Mouse (Mus musculus) olfactory bulb, adult 2 months (tissue): ENCODE data around the gene Gm34653. TPM values are rescaled to one million over a fixed set of nuclear protein-coding genes. Genes with fewer than 3 reads are reported as not detected.
"Not testable (repeated sequence)": the region's sequence is repeated elsewhere in the genome, so short reads cannot be mapped to it uniquely, and the experiment has no call there.

Source experiments
- H3K27ac ChIP-seq: fragments of 200-500 bp; 2 replicates; pipeline ENCODE4 v1.5.1; 2012; ENCODE audit warnings: low read depth, low read length; ENCODE audit not compliant: insufficient read depth
- H3K4me1 ChIP-seq: fragments of 200-500 bp; 2 replicates; pipeline ENCODE4 v1.6.1; 2012; ENCODE audit warnings: low read length; ENCODE audit not compliant: control insufficient read depth, insufficient read depth
- H3K4me3 ChIP-seq: fragments of 200-500 bp; 2 replicates; pipeline ENCODE4 v1.5.1; 2012; ENCODE audit warnings: mild to moderate bottlenecking, low read depth, low read length, moderate library complexity; ENCODE audit not compliant: insufficient read depth
- CTCF ChIP-seq: fragments of 200-500 bp; IDR thresholded peaks from 2 replicates; pipeline ENCODE4 v1.5.1; 2012; ENCODE audit warnings: low read depth, mild to moderate bottlenecking, low read length, moderate library complexity; ENCODE audit not compliant: insufficient read depth
- POLR2A ChIP-seq: fragments of 200-500 bp; IDR thresholded peaks from 2 replicates; pipeline ENCODE4 v1.6.1; 2012; ENCODE audit warnings: mild to moderate bottlenecking, low read depth, low read length, moderate library complexity; ENCODE audit not compliant: insufficient read depth
- WGBS: fragments of 180-500 bp; shearing (Covaris S2); methylation state at CpG from one replicate; pipeline ENCODE4 v1.1.7; 2018; 5-methylcytosine and 5-hydroxymethylcytosine counted together
- polyA plus RNA-seq: library from polyadenylated mRNA; stranded (reverse); fragments of >200 nt; gene quantifications from 2 replicates; pipeline ENCODE4 v1.2.4, GENCODE M21; 2012; ENCODE audit warnings: low replicate concordance; ENCODE audit not compliant: missing spikeins, insufficient read depth, insufficient read length

The Gm34653 gene
- not detected in 2 replicates for polyA plus RNA-seq

- not testable (repeated sequence) for H3K4me3 ChIP-seq, H3K27ac ChIP-seq, H3K4me1 ChIP-seq
- 68% methylated on average over 11 of the region's 11 CpGs for WGBS
Measured at GRCm38 (mm10) chr2:34832766-34833457, at the start of gene Gm34653. Gene Gm34653, plus strand, starts transcription at chr2:34833007.

DNA sequence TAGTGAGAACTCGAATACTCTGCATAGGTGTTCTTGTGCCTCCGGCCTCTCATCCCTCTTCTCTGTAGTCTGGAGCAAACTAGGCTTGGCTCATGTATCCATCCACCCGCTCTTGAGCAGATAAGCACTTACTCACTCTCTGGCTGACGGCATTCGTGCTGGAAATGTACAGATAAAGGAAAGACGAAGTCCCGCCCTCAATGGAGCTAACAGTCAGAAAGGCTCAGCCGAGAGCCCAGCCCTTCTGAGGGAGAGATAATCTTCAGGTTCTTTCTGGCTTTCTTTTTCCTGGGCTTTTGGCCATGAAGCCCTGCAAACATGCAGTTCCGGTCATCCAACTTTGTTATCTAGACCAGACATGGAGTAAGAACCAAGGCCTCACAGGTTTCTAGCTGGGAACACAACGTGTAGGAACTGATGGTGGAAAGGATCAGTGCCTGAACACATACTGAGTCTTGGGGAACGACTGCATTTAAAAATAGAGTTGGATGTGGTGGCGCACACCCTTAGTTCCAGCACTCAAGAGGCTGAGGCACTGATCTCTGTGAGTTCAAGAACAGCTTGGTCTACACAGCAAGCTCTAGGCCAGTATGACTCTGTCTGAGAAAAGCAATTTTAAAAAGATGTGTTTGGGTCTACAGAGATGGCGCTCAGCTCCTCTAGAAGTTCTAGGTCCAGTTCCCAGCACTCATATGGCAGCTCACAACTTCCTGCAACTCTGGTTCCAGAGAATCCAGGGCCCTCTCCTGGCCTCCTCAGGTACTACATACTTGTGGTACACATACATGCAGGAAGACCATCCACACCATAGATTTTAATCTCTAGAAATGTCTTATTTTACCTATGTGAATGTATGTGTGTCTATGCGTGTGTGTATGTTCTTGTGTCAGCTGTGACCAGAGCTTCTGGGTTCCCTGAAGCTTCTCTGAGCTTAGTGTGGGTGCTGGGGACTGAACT is 49.5 kb upstream of the Gm34653 start:
- no peak for TF ChIP-seq CTCF
- no peak for TF ChIP-seq POLR2A
- 91% methylated on average over 14 of the region's 14 CpGs for WGBS
- H3K27ac ChIP-seq, result no peak overlapping the region

DNA sequence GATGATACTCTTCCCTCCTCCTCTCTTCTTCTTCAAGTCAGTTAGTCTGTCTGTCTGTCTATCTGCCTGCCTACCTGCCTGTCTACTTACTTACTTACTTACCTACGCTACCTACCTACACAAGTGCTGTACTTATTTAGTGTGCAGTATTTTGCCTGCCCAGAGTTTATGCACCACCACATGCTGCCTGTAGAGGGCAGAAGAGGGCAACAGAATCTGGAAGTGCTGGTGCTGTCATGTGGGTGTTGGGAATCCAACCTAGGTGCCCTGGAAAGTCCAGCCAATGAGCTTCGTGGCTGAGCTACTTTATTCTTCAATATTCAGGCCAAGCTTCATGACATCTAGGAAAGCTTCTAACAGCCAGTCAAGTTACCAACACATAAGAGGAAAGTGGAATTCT is 48.7 kb upstream of the Gm34653 start:
- no peaks in the 10 kb centered on the region for H3K4me1 ChIP-seq
- H3K27ac ChIP-seq, result no peak overlapping the region
- WGBS, result 82% methylated on average over 2 of the region's 2 CpGs
- no peak overlapping the region for H3K4me3 ChIP-seq
- TF ChIP-seq POLR2A (no peak), CTCF (no peak)

More for the DNA sequence above, 49.5 kb upstream of the Gm34653 start:
- Histone ChIP-seq H3K4me1 (no peaks in the 10 kb centered on the region), H3K4me3 (no peak overlapping the region)

DNA sequence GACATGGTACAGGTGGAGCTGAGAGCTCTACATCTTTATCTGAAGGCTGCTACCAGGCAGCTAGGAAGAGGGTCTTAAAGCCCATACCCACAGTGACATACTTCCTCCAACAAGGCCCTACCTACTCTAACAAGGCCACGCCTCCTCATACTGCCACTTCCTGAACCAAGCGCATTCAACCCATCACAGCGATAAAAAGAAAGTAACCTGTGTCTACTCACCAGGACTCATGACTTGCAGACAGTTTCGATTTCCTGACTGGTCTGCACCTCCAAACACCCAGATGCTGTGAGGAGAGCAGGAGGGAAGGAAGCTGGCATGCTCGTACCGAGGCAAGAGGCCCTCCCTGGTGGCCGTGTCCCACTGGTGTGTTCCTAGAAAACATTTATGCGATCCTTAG is 42.5 kb upstream of the Gm34653 start:
- H3K4me3 ChIP-seq, result no peak overlapping the region; the same call in 1 of the 2 replicates
- no peak for TF ChIP-seq CTCF
- no peak for TF ChIP-seq POLR2A
- WGBS, result 95% methylated on average over 8 of the region's 8 CpGs

GRCm38 (mm10) chr2:34792543-34792942 is 40.3 kb upstream of the Gm34653 start:
- WGBS, result 92% methylated on average over 2 of the region's 2 CpGs
- not testable (repeated sequence) for H3K27ac ChIP-seq, H3K4me3 ChIP-seq, H3K4me1 ChIP-seq

More for the DNA sequence above, 42.5 kb upstream of the Gm34653 start:
- Histone ChIP-seq H3K27ac (no peak overlapping the region), H3K4me1 (no peaks in the 10 kb centered on the region)

DNA sequence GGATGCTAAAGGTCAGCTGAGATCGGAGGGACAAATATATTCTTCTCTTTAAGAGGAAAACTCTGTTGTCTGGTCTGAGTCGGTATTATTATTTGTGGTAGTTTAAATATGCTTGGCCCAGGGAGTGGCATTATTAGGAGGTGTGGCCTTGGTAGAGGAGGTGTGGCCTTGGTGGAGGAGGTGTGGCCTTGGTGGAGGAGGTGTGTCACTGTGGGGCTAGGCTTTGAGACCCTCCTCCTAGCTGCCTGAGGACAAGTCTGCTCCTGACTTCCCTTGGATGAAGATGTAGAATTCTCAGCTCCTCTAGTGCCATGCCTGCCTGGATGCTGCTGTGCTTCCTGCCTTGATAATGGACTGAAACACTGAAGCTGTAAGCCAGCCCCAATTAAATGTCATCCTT is 38.3 kb upstream of the Gm34653 start:
- TF ChIP-seq CTCF, result no peak
- no peak for TF ChIP-seq POLR2A
- Histone ChIP-seq H3K27ac (no peak overlapping the region), H3K4me1 (no peaks in the 10 kb centered on the region), H3K4me3 (no peak overlapping the region)
- WGBS, result 97% methylated on average over 2 of the region's 2 CpGs

DNA sequence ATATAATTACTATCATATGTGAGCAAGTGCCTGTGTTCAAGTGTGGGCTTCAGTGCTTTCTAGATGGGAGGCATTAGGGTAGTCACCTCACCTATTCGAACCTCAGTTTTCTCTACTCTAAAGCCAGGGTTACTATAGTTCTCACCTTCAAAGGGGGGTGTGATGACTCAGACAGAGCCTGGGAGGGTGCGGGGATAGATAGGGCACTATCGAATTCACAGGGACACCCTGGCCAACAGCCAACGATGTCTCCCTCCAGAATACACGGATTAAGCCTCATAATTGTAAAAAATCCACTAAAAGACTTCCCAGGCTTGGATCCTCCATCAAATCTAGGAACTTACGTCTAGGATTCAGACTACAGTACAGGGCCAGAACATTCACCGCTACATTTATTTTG is 37.4 kb upstream of the Gm34653 start:
- WGBS, result 91% methylated on average over 7 of the region's 7 CpGs
- Histone ChIP-seq H3K27ac (no peak overlapping the region), H3K4me1 (0 out of 2 replicates have a peak, but pooled peaks cover 3% of the 10 kb centered on the region), H3K4me3 (no peak overlapping the region)
- no peak for TF ChIP-seq CTCF

GRCm38 (mm10) chr2:34799357-34800256 is 33.2 kb upstream of the Gm34653 start, which contains the start of gene Rabepk:
Gene Rabepk, minus strand, starts transcription at chr2:34799912.
- 4% methylated on average over 44 of the region's 44 CpGs for WGBS
- Histone ChIP-seq H3K4me3 (peak within 1 kb of the TSS; percentile 63), H3K4me1 (peaks cover 8% of the 10 kb centered on the region; the same call in 1 of the 2 replicates), H3K27ac (peak within 1 kb of the TSS; percentile 29; the same call in 1 of the 2 replicates)
- TF ChIP-seq CTCF (no peak), POLR2A (peak; percentile 47; the same call in 1 of the 2 replicates)

GRCm38 (mm10) chr2:34800371-34800770 is 32.4 kb upstream of the Gm34653 start:
- TF ChIP-seq CTCF (no peak), POLR2A (no peak)
- Histone ChIP-seq H3K4me1 (peaks cover 8% of the 10 kb centered on the region), H3K27ac (no peak overlapping the region), H3K4me3 (no peak overlapping the region)
- WGBS, result 83% methylated on average over 7 of the region's 7 CpGs
